Mouse (Mus musculus) right cerebral cortex, postnatal 4 days (tissue): Measurements from ENCODE around the gene Arvcf.
A peak's percentile ranks its signal among the peaks of the same experiment; 100 is the strongest.

Experiments used
- DNase-seq: peaks from one replicate; pipeline ENCODE4 v3.0.0-alpha.2; 2022

Gene Arvcf

GRCm38 (mm10) chr16:18347931-18348600 lies at the start of gene Arvcf, which contains the start of gene Tango2:
Gene Arvcf, plus strand, starts transcription at chr16:18348182.
Gene Tango2, minus strand, starts transcription at chr16:18348103.
- DNase-seq = peak; percentile 90

GRCm38 (mm10) chr16:18308159-18308558 lies 39.8 kb upstream of the Arvcf start:
- no peak for DNase-seq

GRCm38 (mm10) chr16:18318992-18319391 lies 29.0 kb upstream of the Arvcf start:
- no peak for DNase-seq

- DNase-seq = no peak
These were observed 26.5 kb upstream of the Arvcf start for GRCm38 (mm10) chr16:18321443-18321842.

GRCm38 (mm10) chr16:18323460-18323859 lies 24.5 kb upstream of the Arvcf start:
- no peak for DNase-seq

- DNase-seq = no peak
These were observed 24.0 kb upstream of the Arvcf start for GRCm38 (mm10) chr16:18324031-18324430.

- no peak for DNase-seq
These were observed 22.2 kb upstream of the Arvcf start for GRCm38 (mm10) chr16:18325741-18326140.

GRCm38 (mm10) chr16:18327936-18328335 lies 20.0 kb upstream of the Arvcf start:
- no peak for DNase-seq

- no peak for DNase-seq
These were observed 19.5 kb upstream of the Arvcf start for GRCm38 (mm10) chr16:18328524-18328923.

GRCm38 (mm10) chr16:18333976-18334375 lies 14.0 kb upstream of the Arvcf start:
- no peak for DNase-seq

GRCm38 (mm10) chr16:18335981-18336380 lies 12.0 kb upstream of the Arvcf start:
- no peak for DNase-seq

GRCm38 (mm10) chr16:18337261-18337660 lies 10.7 kb upstream of the Arvcf start:
- DNase-seq = no peak

GRCm38 (mm10) chr16:18339866-18340265 lies 8.1 kb upstream of the Arvcf start:
- DNase-seq = no peak

GRCm38 (mm10) chr16:18341605-18342004 lies 6.4 kb upstream of the Arvcf start:
- no peak for DNase-seq

- DNase-seq = no peak
These were observed 5.9 kb upstream of the Arvcf start for GRCm38 (mm10) chr16:18342076-18342475.

GRCm38 (mm10) chr16:18342650-18343570 lies 5.1 kb upstream of the Arvcf start:
- DNase-seq = no peak

GRCm38 (mm10) chr16:18343778-18344177 lies 4.2 kb upstream of the Arvcf start:
- DNase-seq = peak; percentile 95

- DNase-seq = peak; percentile 79
These were observed 2.7 kb upstream of the Arvcf start for GRCm38 (mm10) chr16:18345243-18345642.

GRCm38 (mm10) chr16:18348601-18349175 lies 706 bp downstream of the Arvcf start:
- peak; percentile 43 for DNase-seq

- no peak for DNase-seq
These were observed 1.9 kb downstream of the Arvcf start for GRCm38 (mm10) chr16:18349761-18350325.

- DNase-seq = peak; percentile 58
These were observed 3.5 kb downstream of the Arvcf start for GRCm38 (mm10) chr16:18351313-18352055.

- no peak for DNase-seq
These were observed 5.1 kb downstream of the Arvcf start for GRCm38 (mm10) chr16:18353106-18353505.
